Mouse (Mus musculus): Measurements from ENCODE around the gene Tbl1xr1.

The Tbl1xr1 gene

DNA sequence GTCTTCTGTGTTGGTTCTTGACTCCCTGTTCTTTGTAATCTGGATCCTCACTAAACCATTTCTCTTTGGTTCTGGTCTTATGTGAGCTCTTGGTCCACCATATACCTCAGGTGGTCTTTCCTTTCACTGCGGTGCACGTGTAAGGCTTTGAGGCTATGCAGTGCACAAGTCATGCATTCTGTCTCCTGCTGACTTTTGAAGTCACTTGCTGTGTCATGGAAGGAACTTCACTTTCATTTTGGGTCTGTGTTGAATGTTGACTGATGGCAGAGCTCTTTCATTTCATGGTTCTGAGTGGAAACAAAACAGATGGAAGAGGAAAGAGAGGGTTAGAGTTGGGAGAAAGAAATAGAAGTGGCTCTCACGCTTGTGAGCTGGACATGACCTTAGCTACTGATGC lies 13.4 kb downstream of the Tbl1xr1 start:
- DNase-seq (ENCODE audit: low spot score in 2 of 2) = no peak

GRCm38 (mm10) chr3:22090431-22091265 lies 14.2 kb downstream of the Tbl1xr1 start:
- DNase-seq (ENCODE audit: low spot score in 2 of 2) = peak in 1 of 2 experiments; percentile 40

DNA sequence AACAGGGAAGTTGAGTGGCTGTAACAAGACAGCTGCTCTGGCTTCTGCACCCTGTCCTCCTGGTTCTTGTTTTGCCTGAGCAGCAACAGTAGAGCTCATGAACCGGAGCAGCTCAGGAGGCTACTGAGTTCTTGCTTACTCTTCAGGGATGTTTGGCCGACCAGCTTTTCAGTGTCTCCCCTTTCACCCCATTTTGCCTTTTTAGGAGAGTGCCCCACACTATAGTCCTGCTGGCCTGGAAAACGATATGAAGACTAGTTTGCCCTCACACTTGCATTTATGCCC lies 14.8 kb downstream of the Tbl1xr1 start:
- no peak for DNase-seq (ENCODE audit: low spot score in 2 of 2)

GRCm38 (mm10) chr3:22091681-22092080 lies 15.2 kb downstream of the Tbl1xr1 start:
- no peak for DNase-seq (ENCODE audit: low spot score in 2 of 2)

DNA sequence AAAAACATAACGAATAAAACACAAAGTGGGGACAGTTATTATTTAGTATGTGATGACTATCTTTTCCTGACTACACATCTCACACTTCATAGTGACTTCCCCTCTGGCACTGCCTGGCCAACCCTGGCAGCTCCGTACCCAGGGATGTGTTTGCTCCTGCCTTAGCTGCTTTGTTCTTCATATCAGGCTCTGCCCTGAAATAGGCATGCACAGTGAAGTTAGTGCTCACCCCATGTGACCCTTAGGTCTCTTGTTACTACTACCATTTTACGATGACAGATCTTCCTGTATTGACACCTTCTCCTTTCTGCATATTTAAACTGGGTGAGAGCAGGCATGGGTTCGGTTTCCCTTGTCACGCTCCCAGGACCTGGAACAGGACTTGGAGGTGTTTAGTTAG lies 16.3 kb downstream of the Tbl1xr1 start:
- no peak for DNase-seq (ENCODE audit: low spot score in 2 of 2)

DNA sequence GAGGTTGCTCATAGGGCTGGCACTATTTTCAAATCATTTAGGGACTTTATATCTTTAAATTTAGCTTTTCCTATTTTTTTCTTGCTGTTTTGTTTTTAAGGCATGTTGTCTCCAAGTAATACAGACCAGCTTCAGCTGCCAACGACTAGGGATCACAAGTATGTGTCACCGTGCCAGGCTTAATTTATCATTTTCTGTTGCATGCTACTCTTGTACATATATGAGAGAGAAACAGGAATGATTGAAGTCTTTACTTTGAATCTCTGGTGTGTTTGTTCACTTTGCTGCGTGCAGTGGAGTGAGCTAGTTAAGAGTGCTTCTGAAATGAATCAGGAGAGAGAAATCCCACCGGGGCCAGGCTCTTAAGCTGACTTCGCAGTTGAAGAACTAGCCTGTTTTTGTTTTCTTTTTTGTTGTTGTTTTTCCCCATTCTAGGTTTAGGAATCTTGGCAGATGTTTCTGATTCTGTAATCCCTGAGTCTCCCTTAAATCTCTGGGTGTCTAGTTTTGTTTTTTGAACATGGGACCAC lies 27.6 kb downstream of the Tbl1xr1 start:
- DNase-seq (ENCODE audit: low spot score in 2 of 2) = no peak

- no peak for DNase-seq (ENCODE audit: low spot score in 2 of 2)
Measured at GRCm38 (mm10) chr3:22105471-22105870, 29.0 kb downstream of the Tbl1xr1 start.

DNA sequence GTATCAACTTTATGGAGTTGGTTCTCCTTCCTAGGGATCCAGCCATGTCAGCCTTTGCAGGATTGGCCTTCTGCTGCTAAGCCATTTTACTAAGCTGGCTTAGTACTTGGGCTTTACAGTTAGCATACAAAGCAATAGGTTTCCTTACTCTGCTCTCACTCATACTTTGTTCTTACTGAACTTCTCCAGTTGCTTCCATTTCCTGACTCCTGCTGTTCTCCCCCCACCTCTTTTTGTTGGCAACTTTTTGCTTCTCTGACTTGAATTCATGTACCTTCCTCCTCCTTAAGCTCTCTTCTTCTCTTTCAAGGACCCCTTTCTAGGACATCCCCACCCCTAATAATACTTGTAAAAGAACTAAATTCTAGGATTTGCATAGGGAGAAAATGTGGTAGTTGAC lies 31.6 kb downstream of the Tbl1xr1 start:
- no peak for DNase-seq (ENCODE audit: low spot score in 2 of 2)

- no peak for DNase-seq (ENCODE audit: low spot score in 2 of 2)
Measured at GRCm38 (mm10) chr3:22109651-22110050, 33.2 kb downstream of the Tbl1xr1 start.

- DNase-seq (ENCODE audit: low spot score in 2 of 2) = no peak
Measured at GRCm38 (mm10) chr3:22113773-22114172, 37.3 kb downstream of the Tbl1xr1 start.

GRCm38 (mm10) chr3:22115221-22115620 lies 38.8 kb downstream of the Tbl1xr1 start:
- DNase-seq (ENCODE audit: low spot score in 2 of 2) = no peak

DNA sequence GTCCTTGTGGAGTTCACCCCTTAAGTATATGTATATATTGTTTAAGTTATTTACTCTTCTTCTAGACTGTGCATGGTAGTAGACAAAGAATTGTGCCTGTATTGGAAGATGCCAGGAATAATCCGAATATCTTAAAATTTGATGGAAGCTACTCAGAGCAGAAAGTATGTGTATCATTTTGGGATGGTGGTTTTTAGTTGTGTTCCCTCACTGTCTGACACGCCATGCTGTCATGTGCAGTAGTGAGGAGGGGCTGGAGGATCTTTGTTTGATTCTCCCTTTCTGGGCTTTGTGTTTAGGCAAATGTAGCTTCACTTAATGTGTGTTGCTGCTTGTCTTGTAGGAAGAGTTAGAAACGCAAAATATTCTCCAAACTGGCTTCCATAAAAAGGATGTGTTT lies 39.2 kb downstream of the Tbl1xr1 start:
- no peak for DNase-seq (ENCODE audit: low spot score in 2 of 2)

- DNase-seq (ENCODE audit: low spot score in 2 of 2) = no peak
Measured at GRCm38 (mm10) chr3:22116188-22116587, 39.7 kb downstream of the Tbl1xr1 start.

GRCm38 (mm10) chr3:22121741-22122140 lies 45.3 kb downstream of the Tbl1xr1 start:
- no peak for DNase-seq (ENCODE audit: low spot score in 2 of 2)

GRCm38 (mm10) chr3:22123145-22123544 lies 46.7 kb downstream of the Tbl1xr1 start:
- no peak for DNase-seq (ENCODE audit: low spot score in 2 of 2)

DNA sequence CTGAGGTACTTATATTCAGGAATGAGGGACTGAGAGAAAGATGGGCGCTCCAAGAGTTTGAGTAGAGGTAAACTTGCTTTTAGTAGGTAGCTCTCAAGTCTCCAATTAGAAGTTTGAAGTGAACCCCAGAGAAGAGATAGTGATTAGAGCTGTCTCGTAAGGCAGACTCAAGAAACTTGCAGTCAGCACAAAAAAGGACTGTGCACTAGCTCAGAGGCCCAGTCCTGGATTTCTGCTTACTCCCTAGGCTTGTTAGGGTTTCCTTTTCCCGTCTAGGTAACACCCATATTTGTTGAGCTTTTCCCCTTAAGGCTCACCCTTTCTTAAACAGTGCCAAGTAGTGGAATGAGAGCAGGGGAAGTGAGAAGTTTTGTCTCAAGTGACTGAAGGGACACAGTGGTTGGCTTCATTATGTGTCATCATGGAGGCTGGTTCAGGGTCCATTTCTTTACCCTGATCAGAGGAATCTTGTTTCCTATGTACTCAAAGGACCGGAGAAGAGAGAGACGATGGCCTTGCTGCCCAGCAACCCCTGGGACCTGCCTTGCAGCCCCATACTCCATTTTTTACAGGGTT lies 49.9 kb downstream of the Tbl1xr1 start:
- DNase-seq (ENCODE audit: low spot score in 2 of 2) = no peak

DNA sequence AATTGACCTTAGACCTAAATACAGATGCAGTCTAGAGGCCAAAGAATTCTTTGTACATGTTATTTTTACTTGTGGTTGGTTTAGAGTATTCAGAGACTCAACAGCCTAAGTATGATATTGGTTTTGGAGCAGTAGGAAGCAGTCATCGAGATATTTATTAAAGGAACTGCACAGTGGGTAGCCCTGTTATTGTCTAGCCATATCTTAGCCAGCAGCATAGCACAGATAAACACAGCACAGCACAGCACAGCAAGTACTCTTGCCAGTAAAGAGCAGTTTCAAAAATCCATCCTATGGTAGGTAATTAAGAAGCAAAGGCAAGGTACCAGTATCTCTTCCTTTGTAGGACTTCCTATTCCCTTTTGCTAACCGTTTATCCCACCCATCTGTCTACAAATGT lies 54.8 kb downstream of the Tbl1xr1 start:
- no peak for DNase-seq (ENCODE audit: low spot score in 2 of 2)

DNA sequence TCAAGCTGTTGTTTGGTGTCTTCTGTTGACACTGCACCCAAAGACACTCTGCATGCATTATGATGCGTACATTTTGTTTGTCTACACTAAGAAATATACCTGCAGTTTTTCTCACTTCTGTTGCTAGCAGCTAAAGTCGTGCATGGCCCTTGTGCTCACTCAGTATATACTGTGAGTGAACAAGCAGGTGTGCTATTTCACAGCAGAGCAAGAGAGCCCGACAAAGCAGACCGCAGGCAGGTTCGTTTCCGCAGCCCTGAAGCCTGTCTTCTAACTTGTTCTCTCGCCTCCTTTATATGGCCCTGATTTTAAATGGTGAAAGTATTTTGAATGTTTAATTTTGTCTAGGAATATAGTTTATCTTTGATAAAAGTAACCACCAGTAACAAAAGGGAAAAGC lies 57.2 kb downstream of the Tbl1xr1 start:
- no peak for DNase-seq (ENCODE audit: low spot score in 2 of 2)

DNA sequence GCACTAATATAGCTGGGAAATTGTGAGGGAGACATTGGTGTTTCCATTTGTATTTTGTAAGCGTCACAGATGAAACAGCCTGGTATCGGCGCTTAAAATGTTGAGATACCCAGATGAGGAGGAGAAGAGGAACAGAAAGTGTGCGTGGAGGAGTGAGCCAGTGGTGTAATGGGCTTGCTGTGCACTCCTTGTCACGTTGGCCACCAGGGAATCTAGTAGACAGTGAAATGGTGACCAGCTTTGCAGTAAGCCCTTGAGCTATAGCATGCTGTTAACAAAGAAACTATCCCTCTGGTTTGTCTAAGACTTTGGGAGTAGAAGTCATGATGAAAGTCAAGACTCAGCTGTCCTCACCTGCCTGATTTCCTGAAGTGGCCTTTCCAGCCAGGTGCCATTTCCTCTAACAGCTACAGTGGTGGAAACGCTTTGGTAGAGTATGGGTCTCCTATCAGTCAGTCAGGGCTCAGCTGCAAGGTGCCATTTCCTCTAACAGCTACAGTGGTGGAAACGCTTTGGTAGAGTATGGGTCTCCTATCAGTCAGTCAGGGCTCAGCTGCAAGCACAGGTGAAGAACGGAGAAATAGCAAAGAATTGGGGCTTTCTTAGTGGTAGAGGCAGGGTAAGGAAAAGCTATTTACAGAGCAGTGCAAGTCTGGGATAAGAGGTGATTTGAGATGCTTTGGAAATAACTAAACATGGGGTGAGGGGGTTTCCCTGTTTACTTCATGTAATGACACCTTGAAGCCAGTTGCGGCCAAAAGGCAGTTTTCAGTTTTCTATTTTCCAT lies 61.5 kb downstream of the Tbl1xr1 start:
- no peak for DNase-seq (ENCODE audit: low spot score in 2 of 2)

- no peak for DNase-seq (ENCODE audit: low spot score in 2 of 2)
Measured at GRCm38 (mm10) chr3:22138580-22139099, 62.2 kb downstream of the Tbl1xr1 start.

DNA sequence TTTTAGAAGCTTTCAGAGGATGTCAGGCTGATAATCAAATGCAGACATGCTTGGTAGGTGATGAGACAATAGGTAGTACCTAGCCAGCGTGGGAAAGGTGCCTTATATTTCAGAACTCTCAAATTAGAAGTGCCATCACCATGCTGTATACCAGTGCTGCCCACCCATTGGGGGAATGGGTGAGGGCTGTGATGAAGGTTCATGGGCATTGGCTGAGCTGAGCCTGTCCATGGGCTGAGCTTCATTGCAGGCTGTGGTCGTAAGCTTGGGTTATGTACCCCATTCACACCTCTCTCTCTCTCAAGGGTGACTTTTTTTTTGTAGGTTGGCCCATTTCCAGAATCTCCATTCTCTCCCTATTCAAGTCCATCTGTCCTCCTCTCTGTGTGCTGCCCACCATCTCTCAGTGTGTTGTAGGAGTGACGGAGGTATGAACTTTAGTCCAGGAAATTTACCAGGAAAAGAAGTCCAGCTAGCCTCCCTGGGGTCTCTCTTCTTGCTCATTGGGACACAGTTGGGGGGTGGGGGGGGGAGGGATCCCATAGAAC lies 63.7 kb downstream of the Tbl1xr1 start:
- no peak for DNase-seq (ENCODE audit: low spot score in 2 of 2)

Data from heart, adult 9 months (tissue).